In the genomic region with DNA sequence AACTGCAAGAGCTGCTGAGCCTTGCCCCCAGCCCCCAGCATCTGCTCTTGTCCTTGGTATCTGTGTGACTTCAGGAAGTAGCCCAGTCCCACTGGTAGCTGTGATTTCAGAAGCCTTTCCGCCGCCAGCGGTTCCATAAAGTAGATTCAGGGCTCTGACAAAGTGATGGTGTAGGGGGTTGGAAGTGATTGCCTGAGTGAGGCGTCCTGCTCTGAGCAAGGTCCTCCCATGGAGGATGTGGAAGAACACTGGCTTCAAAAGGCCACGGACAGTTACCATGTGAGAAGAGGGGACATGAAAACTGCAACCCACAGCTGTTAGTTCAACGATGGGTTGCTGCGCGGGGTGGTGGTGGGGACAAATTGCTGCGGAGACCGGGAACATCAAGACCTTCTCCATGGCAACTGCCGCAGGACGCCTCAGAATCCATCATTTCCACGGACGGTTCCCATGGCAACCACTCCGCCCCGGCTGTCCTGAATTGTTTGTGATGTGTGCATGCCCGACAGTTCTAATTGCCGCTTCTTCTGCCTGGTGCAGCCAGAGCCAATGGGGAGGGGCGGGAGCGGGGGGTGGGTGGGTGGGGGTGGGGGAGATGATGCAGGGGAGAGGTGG, we compare ENCODE assay signal across 9 mouse cellular contexts. TPM values are rescaled to one million over a fixed set of nuclear protein-coding genes. Genes with fewer than 3 reads are reported as not detected.
DNase-seq lines count a peak whose midpoint lies in the region; ATAC-seq and TF ChIP-seq lines count a peak whose summit lies in the region.
"Had no signal": no experiment of that assay in that cellular context is flagged by ENCODE, and none has a peak within 500 bp of the region (broad histone marks: within the 10 kb centered on the region; RNA-seq: fewer than 3 reads in every experiment).

No protein-coding gene starts in this region.

- peak; percentile 12 for DNase-seq in liver
- peak; percentile 91 to 95 for DNase-seq in layer of hippocampus, adult 2 months (ENCODE audit: low spot score in 2 of 2)
- DNase-seq in thymus, postnatal 25 days = no peak
- DNase-seq in thymus, adult 18-20 months = no peak

- no peaks in the 10 kb centered on the region for H3K4me1 ChIP-seq in liver, embryonic 12.5 days
- peaks cover 34% of the 10 kb centered on the region for H3K4me1 ChIP-seq in embryonic facial prominence, embryonic 13.5 days
- H3K4me1 ChIP-seq in midbrain, embryonic 13.5 days (replicated peaks) = peaks cover 44% of the 10 kb centered on the region

- no peak overlapping the region for H3K4me3 ChIP-seq in liver, embryonic 12.5 days
- H3K4me3 ChIP-seq in embryonic facial prominence, embryonic 13.5 days = no peak overlapping the region
- H3K4me3 ChIP-seq in layer of hippocampus, adult 2 months = peak overlapping the region; percentile 31; the same call in 1 of the 2 replicates
- H3K4me3 ChIP-seq in midbrain, embryonic 13.5 days (replicated peaks) = peak overlapping the region; percentile 23

- 20% methylated on average over 20 of the region's 20 CpGs for WGBS in liver, embryonic 12.5 days (ENCODE audit: insufficient replicate concordance)
- WGBS in embryonic facial prominence, embryonic 13.5 days = 9% methylated on average over 19 of the region's 20 CpGs
- 3% methylated on average over 20 of the region's 20 CpGs for WGBS in midbrain, embryonic 13.5 days

- no peak for TF ChIP-seq CTCF in layer of hippocampus, adult 2 months (conservative IDR thresholded peaks at IDR 0.05)

- no peak for ATAC-seq in liver, embryonic 12.5 days
- no peak for ATAC-seq in embryonic facial prominence, embryonic 13.5 days (ENCODE audit: insufficient number of reproducible peaks, insufficient read depth, low FRiP score, low TSS enrichment, low read depth)
- ATAC-seq in midbrain, embryonic 13.5 days = peak; percentile 78
- ATAC-seq in activated CD4-positive, CD25-positive, alpha-beta regulatory T cell, adult 4 months = no peak

- no peak overlapping the region for H3K27ac ChIP-seq in liver, embryonic 12.5 days
- no peak overlapping the region for H3K27ac ChIP-seq in embryonic facial prominence, embryonic 13.5 days
- H3K27ac ChIP-seq in layer of hippocampus, adult 2 months = peak overlapping the region; percentile 95
- peak overlapping the region; percentile 98 for H3K27ac ChIP-seq in midbrain, embryonic 13.5 days
- H3K27ac ChIP-seq: kidney, postnatal 0 days had no signal

- H3K27me3 ChIP-seq in liver, embryonic 12.5 days (replicated peaks) = peaks cover 45% of the 10 kb centered on the region
- peaks cover 32% of the 10 kb centered on the region for H3K27me3 ChIP-seq in embryonic facial prominence, embryonic 13.5 days
- H3K27me3 ChIP-seq in midbrain, embryonic 13.5 days = 0 out of 2 replicates have a peak, but pooled peaks cover 2% of the 10 kb centered on the region

- H3K9ac ChIP-seq in liver, embryonic 12.5 days = no peak overlapping the region
- no peak overlapping the region for H3K9ac ChIP-seq in embryonic facial prominence, embryonic 13.5 days
- peak overlapping the region; percentile 47; the same call in 1 of the 2 replicates for H3K9ac ChIP-seq in midbrain, embryonic 13.5 days (replicated peaks)

- no peaks in the 10 kb centered on the region for H3K36me3 ChIP-seq in liver, embryonic 12.5 days
- H3K36me3 ChIP-seq in embryonic facial prominence, embryonic 13.5 days = no peaks in the 10 kb centered on the region
- peaks cover 14% of the 10 kb centered on the region for H3K36me3 ChIP-seq in midbrain, embryonic 13.5 days

- no peak overlapping the region for H3K4me2 ChIP-seq in liver, embryonic 12.5 days
- H3K4me2 ChIP-seq in embryonic facial prominence, embryonic 13.5 days = peak overlapping the region; percentile 27
- peak overlapping the region; percentile 56 for H3K4me2 ChIP-seq in midbrain, embryonic 13.5 days (replicated peaks)

- 0 out of 2 replicates have a peak, but pooled peaks cover 7% of the 10 kb centered on the region for H3K9me3 ChIP-seq in liver, embryonic 12.5 days (replicated peaks)
- H3K9me3 ChIP-seq in embryonic facial prominence, embryonic 13.5 days = peaks cover 7% of the 10 kb centered on the region; the same call in 1 of the 2 replicates
- H3K9me3 ChIP-seq in midbrain, embryonic 13.5 days = peaks cover 13% of the 10 kb centered on the region

RNA-seq across cellular contexts. Expression of a gene that starts 51.1 kb away (rescaled TPM):
- not detected in 2 replicates for polyA plus RNA-seq in liver, embryonic 12.5 days (2016; fragmentation: Nextera tagmentation; extraction: Ambion mirVana)
- not detected in 2 replicates for polyA plus RNA-seq in embryonic facial prominence, embryonic 13.5 days (2015; fragmentation: Nextera tagmentation; extraction: Ambion mirVana)
- not detected for total RNA-seq in layer of hippocampus, adult 2 months (2021)
- 0.22 TPM in 1 of 2 replicates, not detected in the other for polyA plus RNA-seq in midbrain, embryonic 13.5 days (2015; fragmentation: Nextera tagmentation; extraction: Ambion mirVana)
- polyA plus RNA-seq in activated CD4-positive, CD25-positive, alpha-beta regulatory T cell, adult 4 months (2017; shearing (Covaris generic)) = not detected

Comparison
In these comparisons a context has a peak if more than half of its experiments do, and no peak if none do; other contexts are left out.
1. DNase-seq: peak in liver (single experiment) and layer of hippocampus, adult 2 months (2 of 2); none in thymus, postnatal 25 days (single experiment) and thymus, adult 18-20 months (0 of 2).
2. H3K27ac ChIP-seq: peak in layer of hippocampus, adult 2 months (single experiment) and midbrain, embryonic 13.5 days (single experiment); none in liver, embryonic 12.5 days (single experiment) and embryonic facial prominence, embryonic 13.5 days (single experiment).
3. H3K4me3 ChIP-seq: peak in layer of hippocampus, adult 2 months (single experiment) and midbrain, embryonic 13.5 days (single experiment); none in liver, embryonic 12.5 days (single experiment) and embryonic facial prominence, embryonic 13.5 days (single experiment).